Mouse (Mus musculus) left cerebral cortex, adult 11 months (tissue): ENCODE data around the gene Pdgfa.

ENCODE experiments used
- DNase-seq: peaks from one replicate; pipeline ENCODE4 v3.0.0; 2022; ENCODE audit warnings: low spot score

The Pdgfa gene

DNA sequence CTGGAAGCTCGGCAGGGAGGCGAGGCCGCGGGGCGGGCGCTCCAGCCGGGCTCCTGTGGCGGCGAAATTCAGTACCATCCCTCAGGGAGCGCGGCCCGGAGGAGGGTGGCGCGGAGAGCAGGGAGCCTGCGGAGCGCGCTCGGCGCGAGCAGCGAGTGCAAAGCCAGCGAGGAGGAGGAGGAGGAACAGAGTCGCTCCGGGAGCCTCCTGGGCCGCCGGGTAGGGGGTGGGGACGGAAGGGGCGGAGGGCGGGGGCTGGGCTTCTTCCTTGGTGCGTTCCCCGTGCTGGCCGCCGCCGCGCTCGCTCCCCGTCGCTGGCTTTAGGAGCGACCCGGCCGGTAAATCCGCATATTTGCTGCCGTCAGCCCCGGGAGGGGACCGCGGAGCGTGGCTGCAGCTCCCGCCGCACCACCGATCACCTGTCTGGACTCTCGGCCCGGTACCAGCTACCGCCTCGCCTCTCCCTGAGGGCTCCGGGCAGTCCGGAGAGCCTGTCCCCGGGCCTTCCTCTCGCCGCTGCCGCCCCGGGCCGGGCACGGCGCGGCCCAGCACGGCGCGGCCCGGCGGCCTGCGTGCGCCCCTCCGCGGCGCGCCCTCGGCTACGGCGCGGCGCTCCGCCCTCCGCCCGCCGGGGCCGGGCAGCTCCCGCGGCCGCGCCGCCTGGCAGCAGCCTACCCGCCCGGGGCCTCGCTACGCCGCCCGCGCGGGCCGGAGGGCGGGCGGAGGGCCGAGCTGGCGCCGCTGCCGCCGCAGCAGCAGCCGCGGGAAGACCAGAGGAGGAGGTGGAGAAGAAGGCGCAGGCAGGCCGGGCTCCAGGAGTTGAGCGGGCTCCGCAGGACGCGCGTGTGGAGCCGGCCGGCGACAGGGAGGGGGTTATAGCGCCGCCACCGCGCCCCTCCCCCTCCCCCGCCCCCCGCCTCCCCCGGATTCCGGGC, 2.1 kb downstream of the Pdgfa start:
- no peak for DNase-seq

DNA sequence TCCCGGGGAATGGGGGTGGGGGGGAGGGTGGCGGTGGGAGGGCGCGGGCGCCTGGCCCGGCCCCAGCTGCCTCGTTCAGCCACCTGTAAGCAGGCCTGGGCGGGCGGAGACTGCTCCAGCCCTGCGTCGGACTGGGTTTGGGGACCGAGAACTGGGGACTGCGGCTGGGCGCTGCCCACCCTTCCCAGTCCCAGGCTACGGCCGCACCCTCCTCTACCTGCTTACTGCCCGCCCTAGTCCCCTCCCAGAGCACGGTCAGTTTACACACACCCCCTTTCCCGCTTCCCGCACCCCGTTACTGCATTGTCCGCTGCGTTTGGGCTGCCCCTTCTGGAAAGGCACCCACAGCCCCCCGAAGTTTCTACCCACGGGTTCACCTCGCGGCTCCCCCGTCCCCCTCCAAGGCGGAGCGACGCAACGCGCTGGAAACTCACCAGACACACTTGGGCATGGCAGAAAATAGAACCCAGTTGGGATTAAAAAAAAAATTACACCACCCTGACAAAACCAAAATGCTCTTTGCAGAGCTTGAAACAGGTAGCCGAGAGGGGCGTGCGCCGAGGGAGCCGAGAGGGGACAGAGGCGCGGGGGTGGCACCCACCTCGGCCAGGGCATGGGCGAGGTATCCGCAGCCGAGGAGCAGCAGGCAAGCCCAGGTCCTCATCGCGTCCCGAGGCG, 2.9 kb downstream of the Pdgfa start:
- DNase-seq: no peak

DNA sequence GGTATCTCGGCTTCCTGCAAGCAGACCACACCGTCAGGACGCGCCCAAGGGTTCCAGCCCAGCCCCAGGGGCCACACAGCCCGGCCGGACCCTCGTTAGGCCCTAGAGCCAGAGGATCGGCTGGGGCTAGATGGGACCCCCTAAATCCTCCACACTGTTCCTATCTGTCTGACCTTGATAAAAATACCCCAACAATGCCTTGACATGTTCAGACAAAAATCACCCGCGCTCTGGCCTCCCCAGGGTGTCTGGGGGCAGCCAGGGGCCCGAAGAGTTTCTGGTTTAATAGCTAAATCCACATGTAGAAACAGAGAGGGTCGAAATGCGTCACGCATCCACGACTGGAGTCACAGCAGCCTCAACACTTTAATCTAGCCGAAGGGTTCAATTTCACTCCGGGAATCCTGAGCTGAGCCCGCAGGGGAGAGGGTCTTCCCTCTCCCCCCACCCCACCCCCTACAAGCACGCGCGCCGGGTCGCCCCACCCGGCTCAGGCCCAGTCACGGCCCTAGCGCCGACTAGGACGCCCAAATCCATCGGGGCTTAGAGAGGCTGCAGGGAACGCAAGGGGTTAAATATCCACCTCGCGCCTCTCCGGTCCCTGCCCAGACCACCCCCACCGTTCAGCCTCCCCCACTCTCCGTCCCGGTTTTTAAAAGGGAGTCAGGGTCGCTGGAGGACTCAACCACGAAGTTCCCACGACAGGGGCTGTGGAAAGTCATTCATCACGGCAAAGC, 3.6 kb downstream of the Pdgfa start:
- no peak for DNase-seq

DNA sequence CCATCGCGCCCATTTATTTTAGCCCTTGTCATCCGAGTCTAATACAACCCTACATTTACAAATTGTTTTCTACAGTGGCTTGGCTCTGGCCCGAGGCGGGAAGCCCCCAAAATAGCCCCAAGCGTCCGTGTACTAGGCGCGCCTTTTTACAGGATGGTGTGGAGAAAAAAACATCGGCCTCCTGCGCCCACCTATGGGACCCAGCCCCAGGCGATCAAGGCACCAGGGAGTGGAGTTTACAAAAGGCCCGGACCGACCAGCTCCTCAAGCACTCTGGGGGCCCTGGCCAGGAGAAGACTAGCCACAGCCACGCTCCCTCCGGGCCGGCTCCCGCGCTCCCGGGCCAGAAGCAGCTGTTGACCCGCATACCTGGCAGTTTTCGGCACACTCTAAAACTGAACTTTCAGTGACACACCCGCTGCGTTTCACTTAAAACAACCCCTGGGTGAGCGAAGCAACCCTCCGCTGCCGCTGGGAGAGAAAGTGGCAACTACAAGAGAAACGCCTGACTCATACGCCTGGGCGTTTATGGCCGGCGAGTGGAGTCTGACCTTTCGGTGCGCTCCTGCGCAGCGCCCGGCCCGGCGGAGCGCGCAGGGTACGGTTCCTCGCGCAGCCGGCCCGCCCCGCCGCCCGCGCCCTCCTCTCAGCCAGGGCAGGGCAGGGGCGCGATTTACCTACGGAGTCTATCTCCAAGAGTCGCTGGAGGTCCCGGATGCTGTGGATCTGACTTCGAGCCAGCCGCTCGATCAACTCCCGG, 4.4 kb downstream of the Pdgfa start:
- no peak for DNase-seq

DNA sequence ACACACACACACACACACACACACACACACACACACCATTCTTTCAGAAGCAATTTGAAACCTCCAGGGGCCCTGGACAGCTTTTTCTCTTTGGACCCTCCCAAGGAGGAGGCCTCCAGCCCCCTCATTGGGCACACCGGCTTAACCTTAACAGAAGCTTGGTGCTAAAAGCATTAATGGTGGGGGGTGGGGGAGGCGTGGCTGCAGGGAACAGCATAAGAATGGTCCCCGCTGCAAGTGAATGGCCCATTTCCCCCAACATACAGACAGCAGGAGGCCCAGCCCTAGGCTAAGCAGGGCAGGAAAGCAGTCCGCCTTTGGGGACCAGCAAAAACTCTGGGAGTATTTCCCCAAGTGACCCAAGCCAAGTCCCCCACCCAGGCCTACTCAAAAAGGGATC, 5.4 kb downstream of the Pdgfa start:
- no peak for DNase-seq

DNA sequence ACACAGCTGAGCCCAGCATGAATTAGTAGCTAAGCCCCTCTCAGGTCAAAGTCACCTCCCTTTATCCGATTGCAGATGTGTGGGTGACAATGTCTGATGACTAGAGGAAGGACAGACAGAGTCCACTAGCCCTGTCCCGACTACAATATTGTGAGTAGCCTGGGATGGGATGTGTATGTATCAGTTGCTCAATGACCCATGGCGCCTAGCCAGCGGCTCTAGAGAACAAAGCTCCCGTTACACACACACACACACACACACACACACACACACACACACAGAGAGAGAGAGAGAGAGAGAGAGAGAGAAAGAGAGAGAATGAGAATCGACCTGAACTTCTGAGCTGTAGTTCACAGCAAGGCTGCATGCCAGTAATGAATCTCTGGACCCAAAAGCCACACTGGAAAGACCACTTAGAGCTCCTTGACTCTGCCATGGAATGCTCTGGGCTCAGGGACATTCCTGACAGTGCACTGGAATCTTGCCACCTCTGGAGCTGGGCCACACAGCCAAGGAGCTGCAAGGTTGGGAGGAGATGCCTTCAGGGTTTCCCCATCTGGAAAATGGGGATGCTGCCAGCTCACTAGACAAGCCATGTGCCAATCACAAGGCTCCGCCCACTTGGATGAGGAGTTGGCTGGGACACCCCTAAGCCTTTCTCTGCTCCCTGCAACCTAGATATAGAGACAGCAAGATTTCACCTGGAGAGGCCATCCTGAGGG, 6.3 kb downstream of the Pdgfa start:
- DNase-seq: no peak

DNA sequence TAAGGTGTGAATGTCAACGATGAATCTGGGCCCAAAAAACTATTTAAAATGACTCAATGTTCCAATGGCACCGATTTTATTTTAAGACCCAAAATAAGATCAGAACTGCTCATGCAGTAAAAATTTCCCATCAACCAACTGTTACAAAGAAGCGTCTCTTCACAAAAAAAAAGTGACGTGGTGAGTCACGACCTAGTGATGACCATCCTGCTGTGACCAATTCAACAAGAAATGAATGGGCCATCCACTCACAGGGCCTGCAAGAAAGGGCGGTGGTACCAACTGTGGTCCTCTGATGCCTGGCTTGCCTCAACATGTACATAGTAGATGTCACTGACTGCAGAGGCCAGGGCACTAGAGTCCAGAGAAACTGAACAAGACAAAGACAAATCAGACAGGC, 7.6 kb downstream of the Pdgfa start:
- no peak for DNase-seq

DNA sequence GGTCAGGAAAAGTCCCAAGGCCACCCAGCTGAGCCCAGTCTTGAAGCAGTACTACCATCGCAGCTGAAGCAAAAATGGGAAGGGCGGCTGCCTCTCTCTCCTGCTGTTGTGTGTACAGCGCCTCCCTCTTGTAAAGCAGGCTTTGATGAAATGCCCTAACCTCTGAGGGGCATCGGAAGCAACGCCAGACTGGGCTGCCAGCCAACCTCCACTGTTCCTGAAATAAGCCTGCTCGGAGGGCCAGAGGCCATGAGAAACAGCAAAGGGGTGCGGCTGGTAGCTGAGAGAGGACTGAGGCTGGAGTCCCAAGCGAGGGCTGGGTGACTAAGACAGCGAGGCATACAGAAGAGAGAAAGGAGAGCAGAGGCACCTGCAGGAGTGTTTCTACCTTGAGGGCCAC, 8.4 kb downstream of the Pdgfa start:
- DNase-seq: no peak

DNA sequence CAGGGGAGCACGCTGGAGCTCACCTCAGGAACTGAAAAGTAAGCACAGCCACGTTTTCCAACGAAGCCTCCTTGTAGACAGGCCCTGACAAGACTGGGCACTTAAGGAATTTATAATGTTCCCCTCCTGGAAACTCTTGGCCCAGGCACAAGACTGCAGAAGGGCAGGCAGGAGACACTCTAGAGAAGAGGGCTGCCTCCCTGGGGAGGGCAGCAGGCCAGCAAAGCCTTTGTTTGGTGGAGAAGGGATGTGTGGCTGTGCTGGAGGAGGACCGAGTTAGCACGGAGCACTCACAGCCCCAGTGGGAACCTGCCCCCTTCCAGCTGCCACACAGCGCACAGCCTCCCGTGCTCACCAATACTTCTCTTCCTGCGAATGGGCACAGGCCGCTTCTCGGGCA, 9.2 kb downstream of the Pdgfa start:
- no peak for DNase-seq

DNA sequence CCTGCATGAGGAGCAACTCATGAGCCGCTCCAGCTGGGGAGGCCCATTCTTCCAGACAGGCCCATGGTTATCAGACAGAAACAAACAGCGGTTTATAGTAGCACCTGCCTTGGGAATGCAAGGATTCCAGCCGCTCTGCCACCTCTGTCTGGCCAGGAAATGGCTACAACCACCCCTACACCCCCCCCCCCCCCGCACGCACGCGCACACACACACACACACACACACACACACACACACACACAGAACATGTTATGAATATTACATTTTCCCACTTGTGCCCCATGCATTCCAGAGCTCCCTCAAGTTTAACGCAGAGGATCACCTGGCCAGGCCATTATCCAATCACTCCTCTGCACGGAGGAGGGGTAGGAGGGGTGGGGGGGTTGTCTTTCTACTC, 15.2 kb downstream of the Pdgfa start:
- no peak for DNase-seq

DNA sequence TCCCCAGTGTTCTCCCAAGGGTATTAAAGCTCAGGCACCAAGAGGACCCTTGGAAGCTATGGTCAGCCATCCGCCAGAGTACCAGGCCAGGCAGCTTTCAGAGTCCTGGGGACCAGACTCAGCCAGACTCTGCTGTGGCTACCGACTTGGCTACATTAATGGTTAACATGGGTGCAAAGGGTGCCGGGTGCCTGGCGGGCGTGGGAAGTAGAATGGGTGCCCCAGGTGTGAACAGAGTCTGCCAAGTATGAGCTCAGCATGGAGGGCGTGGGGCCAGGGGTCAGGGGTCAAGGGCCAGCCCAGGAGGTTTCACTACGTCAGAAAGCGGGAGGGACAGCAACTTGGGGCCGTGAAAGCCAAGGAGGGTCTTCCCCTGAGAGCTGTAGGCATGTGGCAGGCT, 16.6 kb downstream of the Pdgfa start:
- no peak for DNase-seq

DNA sequence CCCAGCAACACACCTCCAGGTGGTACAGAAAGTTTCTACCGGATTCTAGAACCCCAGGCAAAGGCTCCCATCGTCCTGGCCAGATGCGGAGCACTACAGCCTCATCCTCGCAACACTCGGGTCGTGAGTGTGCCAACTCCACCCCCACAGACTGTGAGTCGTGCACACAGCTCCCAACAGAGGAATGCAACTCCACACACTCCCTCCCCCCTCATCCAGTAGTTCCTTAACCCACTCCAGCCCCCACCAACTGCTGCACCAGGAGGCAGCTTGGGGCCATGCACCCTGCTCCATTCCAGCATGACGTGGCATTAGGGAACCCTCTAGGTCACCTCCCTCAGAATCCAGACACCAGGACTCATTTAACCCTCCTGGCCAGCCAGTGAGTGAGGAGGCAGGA, 17.3 kb downstream of the Pdgfa start:
- DNase-seq: no peak

DNA sequence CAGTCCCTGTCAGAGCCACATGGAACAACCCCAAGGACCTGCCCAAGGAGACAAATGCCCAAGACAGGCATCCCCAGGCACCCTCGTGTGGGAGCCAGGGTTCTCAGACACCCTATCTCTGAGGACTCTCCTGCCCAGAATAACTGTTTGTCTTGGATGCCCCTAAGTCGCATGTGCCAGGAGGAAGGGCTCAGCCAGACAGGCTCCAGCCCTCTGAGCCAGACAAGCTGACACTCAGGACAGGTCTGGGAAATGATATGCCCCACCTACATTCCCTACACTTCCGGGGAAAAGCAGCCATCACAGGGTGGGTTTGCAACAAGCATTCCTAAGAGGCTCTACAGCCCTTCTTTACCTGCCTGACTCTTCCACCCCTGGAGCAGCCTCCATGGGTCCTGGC, 19.4 kb downstream of the Pdgfa start:
- DNase-seq: no peak

DNA sequence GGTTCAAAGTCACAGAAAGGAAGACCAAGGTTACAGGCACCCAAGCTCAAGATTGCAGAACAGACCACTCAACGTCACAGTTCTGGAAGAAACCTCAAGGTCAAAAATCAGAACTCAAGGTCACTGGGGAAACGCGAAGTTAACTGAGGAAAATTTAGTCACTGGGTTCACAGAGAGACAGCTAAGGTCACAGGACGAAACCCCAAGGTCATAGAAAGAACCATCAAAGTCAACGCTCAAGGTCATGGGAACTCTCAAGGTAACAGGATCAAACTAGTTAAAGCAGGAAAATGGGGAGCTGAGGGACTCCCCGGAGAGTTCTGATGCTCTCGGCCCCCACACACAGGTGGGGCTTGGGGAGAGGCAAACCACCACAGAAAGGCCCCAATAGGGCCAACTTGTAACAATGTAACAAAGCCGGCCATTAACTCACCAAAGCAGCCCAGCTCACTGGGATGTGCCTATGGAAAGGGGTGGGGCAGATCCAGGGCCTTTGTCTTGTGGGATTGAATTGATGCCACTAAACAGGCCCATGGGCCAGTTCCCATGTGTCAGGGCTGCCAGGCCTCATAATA, 22.2 kb downstream of the Pdgfa start:
- DNase-seq: no peak

DNA sequence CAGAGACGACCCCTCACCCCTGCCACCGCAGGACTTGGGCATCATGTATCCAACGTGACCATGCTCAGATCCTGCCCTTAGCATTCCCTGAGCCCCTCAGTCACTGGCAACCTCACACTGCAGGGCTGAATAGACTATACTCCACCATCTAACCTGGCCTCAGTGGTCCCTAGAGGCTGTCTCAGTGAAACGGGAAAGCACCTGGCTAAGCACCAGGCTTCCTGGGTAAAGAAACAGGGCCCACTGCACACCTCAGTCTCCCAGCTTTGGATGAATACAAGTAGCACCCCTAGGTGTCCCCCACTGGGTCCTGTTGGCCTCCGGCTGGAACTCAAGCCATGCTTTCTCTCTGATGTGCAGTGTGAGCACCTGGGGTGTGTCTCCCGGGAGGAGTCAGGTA, 23.7 kb downstream of the Pdgfa start:
- DNase-seq: no peak

DNA sequence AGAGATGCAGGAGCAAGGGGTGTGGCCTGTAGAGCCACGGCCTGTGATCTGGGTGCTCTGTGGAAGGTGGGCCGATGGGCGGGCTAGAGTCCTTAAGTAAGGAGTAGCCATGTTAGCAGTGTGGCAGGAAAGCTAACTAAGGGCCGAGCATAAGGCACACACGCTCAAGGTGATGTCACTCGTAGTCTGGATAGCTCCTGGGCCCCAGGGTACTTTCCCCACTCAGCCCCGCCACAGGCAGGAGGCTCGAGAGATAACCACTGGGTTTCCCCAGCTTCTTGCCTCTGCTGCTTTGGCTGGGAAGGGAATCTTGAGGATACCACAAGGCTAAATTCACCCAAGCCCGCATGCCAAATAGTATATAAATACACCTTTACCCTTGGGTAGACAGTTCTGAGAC, 25.8 kb downstream of the Pdgfa start:
- no peak for DNase-seq

DNA sequence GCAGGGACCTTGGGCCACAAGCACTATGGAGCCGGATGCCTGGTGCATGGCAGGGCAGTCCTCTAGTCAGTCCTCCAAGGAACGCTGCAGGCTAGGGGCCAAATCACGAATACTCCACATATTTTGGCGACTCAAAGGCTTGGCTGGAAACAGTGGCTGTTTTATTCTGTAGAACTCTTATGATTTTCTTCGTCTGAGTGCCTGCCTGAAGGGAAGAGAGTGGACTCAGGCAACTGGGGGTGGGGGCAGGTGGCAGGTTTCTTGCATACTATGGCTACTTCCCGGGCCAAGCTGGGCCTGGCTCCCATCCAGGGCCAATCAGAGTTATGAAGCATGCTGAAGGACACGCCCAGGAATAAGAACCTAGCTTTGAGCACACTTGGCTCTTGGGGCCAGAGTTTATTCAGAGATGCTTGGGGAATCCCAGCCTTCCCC, 27.1 kb downstream of the Pdgfa start:
- no peak for DNase-seq

DNA sequence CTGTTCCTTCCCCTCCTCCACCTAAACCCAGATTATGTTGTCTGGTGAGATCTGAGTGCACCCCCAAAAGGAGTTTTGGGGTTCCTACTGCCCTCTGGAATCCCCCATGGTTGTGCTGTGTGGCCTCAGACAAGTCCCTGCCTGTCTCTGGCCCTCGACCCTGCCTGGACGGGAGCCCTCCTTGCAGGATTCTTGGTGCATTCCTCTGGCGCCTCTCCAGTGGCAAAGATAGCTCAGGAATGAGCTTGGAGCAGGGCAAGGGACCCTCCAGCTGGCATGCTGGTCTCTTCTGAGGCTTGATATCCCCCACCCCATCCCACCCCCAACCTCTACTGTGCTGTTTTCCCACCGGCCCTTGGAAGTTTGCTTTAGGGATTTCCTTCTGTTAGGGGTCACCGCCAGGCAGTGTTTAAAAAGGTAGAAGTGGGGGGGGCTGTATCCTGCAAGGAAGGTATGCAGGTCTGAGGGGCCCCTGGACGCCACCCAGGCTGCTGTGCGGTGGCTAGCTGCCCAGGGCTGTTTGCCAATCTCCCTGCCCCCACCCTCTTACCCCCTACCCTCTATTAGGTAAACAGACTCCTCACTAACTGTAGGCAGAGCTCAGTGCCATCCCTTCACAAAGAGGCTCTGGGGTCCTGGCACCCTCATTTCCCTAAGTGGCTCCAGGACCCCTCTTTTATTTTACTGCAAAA, 31.0 kb downstream of the Pdgfa start:
- DNase-seq: no peak

DNA sequence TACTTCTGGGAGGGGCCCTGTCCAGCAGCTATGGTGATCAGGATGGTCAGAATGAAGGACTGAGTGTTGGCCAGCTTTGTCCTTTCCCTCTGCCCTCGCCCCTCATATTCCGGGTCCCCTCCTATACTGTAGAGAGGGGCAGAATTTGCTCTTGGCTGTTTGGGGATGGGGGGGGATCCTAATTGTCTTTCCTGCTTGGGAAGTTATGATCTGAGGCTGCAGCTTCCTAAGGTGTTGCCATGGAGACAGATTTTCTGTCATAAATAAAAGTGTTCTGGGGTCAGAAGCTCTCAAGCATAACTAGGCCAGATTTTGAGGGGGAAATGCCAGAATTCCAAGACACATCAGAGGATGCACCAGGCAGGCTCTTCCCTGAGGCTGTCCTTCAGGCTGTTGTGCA, 31.6 kb downstream of the Pdgfa start:
- no peak for DNase-seq

DNA sequence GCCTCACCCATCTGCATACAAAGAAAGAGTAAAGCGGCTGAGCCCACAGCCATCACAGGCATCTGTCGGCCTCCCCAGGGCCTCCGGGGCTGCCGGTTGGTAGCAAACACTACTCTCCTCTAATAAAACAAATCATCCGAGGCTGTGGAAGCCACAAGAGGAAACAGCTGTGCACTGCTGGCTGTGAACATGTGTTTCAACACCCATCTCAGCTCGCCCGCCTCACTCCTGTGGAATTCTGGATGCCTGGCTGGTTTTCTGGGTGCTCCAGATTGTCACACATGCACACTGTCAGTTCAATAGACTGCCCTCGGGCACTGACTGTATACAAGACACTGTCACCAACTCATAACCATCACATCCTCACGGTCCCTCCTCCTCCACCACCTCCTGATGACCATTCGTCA, 40.7 kb downstream of the Pdgfa start:
- no peak for DNase-seq

DNA sequence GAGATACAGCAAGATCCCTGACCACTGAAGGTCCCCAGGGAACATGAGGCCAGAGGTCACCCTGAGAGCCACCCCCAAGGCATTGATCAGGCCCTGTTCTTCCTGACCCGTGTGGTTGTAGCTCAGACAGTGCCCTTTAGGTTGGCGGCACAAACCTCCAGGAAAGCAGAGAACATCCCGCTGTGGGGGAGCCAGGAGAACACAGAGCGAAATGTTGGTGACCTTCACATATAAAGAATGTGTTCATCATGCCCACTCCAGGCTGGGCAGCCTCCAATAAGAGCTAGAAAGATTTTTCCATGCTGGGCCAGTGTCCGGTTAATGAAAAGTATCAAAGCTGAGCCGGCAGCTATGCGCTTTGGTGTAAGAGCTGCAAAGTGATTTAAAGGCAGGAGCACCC, 43.2 kb downstream of the Pdgfa start:
- DNase-seq: no peak
